Mouse (Mus musculus) G1E (cell line): ENCODE data around the gene Gm10491.

ENCODE experiments used
- CTCF ChIP-seq: IDR thresholded peaks from 2 replicates; pipeline ENCODE4 v1.5.1; 2012; ENCODE audit warnings: low read depth, low read length, inconsistent platforms, mixed read lengths
- GATA1 ChIP-seq: IDR thresholded peaks from 2 replicates; pipeline ENCODE4 v1.6.1; 2012; ENCODE audit warnings: borderline replicate concordance, low read length, inconsistent platforms, mixed read lengths
- POLR2AphosphoS5 ChIP-seq: IDR thresholded peaks from 2 replicates; pipeline ENCODE4 v1.6.1; 2012; ENCODE audit warnings: low read depth, low read length, inconsistent platforms; ENCODE audit not compliant: insufficient replicate concordance
- TAL1 ChIP-seq: conservative IDR thresholded peaks from 2 replicates; pipeline ENCODE4 v1.6.1; 2012; ENCODE audit warnings: low read depth, low read length, inconsistent platforms, mixed read lengths

- TF ChIP-seq CTCF (no peak), POLR2AphosphoS5 (no peak), GATA1 (no peak), TAL1 (no peak)
These were observed 43.1 kb downstream of the Gm10491 start for GRCm38 (mm10) chrX:7864551-7864950.
